Mouse (Mus musculus): ENCODE measurements around the gene Rtl8a. TPM values are rescaled to one million over a fixed set of nuclear protein-coding genes. Genes with fewer than 3 reads are reported as not detected.

Rtl8a gene
- 14.1 TPM for total RNA-seq (2023)

GRCm38 (mm10) chrX:53642980-53643961 is at the start of gene Rtl8a:
Rtl8a (minus strand) TSS chrX:53643682.

GRCm38 (mm10) chrX:53670294-53670693 is 26.8 kb upstream of the Rtl8a start, which contains the start of gene Rtl8b:
Rtl8b (minus strand) TSS chrX:53670408.

GRCm38 (mm10) chrX:53608879-53609278 is 34.6 kb downstream of the Rtl8a start, which contains the start of gene Gm14597:
Gm14597 (minus strand) TSS chrX:53608979.

GRCm38 (mm10) chrX:53607242-53608121 is 36.0 kb downstream of the Rtl8a start, which contains the start of gene Rtl8c:
Rtl8c (plus strand) TSS chrX:53608032.

Other genes with a start within 250 kb of the Rtl8a start
- gene Etd, start 208.8 kb downstream of the Rtl8a start, total RNA-seq (2023): not detected
- gene Rtl8c, start 35.6 kb downstream of the Rtl8a start, total RNA-seq (2023): 5.9 TPM
- gene Gm14597, start 34.7 kb downstream of the Rtl8a start, total RNA-seq (2023): not detected
- 18.0 TPM for gene Rtl8b, start 26.7 kb upstream of the Rtl8a start, total RNA-seq (2023)
- gene 4930502E18Rik, start 81.1 kb upstream of the Rtl8a start, total RNA-seq (2023): not detected
- gene 1700013H16Rik, start 114.1 kb upstream of the Rtl8a start, total RNA-seq (2023): not detected
- gene Zfp36l3, start 132.7 kb upstream of the Rtl8a start, total RNA-seq (2023): not detected
- 1.2 TPM for gene Xlr, start 154.0 kb upstream of the Rtl8a start, total RNA-seq (2023)